Mouse (Mus musculus): ENCODE measurements around the gene Acad11.

Acad11 gene

DNA sequence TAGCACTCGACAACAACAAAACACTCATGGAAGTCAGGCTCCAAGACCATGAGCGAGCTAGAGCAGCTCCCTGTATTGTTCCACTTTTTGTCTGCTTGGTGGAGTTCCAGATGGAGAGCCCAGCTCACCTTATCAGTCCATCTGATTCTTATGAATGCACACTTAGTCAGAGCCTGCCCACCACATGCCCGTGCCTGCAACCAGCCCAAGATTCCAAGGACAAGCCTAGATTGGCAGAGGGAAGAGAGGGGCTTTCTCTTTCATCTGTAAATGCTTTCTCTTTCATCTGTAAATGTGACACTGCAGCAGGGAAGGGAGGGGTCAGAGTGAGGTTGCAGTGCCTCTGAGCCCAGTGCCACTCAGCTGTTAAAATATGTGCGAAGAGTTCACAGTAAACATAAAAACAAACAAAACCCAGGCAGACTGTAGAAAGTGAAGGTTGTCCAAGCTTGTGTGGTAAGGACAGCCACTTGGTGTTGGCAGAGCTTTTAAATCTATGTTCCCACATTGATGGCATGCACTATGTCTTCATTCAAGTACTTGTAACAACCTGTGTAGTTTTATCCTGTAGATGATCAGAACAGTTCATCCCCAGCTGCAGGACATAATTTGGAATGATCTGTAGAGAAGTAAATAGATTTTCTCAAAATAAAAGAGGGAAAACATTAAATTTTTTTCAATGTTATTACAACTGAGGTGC lies 22.7 kb downstream of the Acad11 start:
- no peak for DNase-seq

DNA sequence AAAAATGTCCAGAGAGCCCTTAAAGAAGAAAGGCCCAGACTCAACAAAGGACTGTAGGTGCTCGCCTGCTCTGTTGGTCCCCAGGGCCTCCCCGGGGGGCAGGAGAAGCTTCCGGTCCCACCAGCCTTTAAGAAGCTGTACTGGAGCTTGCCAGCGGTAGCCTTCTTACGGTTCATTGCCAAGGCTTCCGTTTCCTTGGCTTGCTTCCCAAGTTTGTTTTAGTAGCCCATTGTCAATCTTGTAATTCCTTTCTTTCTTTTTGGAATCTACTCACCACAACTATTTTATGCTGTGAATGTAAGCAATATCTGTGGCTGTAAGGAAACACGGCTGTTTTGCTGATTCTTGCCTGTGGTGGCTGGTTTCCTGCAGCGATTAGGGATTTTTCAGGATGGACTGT lies 25.4 kb downstream of the Acad11 start:
- no peak for DNase-seq

- DNase-seq = no peak
Measured at GRCm38 (mm10) chr9:104092945-104093344, 29.8 kb downstream of the Acad11 start.

DNA sequence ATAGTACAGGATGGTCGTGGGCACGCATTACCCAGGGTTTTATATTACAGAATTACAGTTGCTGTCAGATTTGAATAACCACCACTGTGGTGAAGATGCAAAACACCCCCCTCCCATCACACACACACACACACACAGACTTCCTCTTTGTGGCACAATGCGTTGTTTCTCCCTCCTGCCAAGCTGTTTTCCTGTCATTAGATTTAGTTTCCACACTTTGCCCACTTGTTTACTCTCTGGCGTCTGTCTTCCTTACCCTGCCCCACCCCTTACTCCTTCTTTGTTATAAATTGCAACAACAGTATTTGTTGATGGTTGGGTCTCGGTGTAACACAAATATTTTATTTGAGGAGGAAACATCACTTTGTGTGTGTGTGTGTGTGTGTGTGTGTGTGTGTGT lies 35.1 kb downstream of the Acad11 start:
- no peak for DNase-seq

DNA sequence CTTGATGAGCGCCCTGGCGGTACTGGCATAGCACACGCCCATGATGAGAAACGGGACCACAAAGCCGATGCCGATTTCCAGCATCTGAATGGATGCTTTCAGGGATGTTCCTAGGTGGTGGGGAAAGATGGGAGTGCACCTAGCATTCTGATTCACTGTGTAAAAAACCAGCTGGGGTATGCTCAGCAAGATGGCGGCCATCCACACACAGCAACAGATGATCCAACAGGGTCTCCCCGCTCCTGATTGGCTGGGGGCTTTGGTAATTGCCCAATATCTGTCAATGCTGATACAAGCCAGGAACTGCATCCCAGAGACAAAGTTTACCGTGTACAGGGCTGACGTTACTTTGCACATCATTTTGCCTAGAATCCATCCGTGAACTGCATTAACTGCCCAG lies 35.9 kb downstream of the Acad11 start:
- DNase-seq = no peak

DNA sequence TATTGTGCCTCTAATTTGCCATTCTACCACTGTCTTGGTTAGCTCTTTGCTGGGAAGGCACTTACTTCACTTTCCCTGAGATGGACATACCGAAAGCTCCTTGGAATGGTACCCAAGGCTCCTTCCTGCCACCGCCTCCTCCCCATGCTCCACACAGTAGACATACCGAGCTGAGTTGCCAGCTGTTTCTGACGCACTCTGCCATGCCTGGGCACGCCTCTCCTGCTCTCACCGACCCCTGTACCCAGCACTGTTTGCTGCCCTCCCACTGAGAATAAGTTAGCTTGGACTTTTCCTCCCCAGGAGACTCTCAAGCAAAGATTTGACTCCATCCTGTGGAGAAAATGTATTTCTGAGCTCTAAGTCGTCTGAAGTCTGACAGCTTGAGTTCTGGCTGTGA lies 37.6 kb downstream of the Acad11 start:
- no peak for DNase-seq

DNA sequence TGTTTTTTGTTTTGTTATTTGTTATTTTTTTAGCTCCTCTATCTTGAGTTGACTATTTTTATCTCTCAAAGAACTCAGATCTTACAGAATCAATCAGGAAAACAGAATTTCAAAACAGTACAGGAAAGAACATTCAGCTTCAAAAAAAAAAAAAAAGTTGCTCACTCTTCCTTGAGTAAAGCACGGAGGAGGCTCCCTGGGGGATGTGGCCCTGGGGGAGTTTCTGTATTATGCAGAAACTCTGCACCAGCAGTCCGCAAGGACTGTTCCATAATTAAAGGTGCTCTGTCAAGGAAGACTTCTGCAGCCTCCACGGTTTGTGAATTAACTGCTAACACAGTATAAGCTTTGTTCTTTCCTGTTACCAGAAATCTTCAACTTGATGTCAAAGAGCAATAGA lies 38.3 kb downstream of the Acad11 start:
- no peak for DNase-seq

DNA sequence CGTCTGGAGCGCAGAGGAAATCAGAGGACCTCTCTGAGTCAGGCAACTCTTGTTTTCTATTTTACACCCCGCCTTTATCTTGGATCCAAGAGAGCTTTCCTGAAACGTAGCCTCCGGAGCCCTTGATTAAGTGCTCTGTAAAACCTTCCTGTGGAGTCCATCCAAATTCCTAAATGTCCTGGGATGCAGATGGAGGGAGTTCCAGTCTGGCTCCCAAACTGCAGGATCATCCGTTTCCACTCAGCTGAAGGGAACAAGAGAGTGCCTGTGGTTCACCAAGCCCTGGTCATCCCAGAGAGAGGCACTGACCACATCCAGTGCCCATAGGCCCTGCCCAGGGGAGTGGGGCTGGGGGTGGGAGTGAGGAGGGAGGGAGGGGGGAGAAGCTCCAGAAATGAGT lies 39.1 kb downstream of the Acad11 start:
- DNase-seq = no peak

DNA sequence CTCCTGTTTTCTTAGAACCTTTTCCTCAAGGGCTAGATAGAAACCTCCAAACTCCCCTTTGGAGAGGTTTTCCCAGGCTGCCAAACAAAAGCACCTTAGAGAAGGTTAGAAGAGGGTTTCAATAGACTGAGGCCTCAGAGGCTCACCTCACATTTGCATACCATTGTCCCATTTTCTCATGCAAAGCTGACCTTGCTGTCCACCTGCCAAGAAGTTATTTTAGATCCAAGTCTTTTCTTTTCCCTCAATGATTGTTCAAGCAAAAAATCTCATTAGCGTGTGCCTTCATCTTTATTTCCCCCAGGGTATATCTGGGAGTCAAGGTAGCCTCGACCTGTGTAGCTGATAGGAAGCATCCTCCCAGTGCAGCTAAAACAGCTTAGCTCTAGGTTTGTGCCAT lies 39.7 kb downstream of the Acad11 start:
- DNase-seq = no peak

DNA sequence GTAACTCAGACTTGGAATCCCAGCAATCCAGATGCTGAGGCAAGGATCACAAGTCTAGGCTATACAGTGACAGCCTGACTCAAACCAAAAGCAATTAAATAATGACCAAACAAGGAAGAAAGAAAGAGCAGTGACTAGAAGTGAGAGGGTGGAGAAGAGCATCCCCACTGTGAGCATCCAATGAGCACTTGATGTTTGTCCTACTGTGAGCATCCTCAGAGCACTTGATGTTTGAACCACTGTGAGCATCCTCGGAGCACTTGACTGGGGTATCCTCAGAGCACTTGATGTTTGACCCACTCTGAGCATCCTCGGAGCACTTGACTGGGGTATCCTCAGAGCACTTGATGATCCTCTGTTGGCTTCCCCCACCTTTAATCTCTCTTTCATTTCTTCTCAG lies 41.8 kb downstream of the Acad11 start:
- DNase-seq = no peak

DNA sequence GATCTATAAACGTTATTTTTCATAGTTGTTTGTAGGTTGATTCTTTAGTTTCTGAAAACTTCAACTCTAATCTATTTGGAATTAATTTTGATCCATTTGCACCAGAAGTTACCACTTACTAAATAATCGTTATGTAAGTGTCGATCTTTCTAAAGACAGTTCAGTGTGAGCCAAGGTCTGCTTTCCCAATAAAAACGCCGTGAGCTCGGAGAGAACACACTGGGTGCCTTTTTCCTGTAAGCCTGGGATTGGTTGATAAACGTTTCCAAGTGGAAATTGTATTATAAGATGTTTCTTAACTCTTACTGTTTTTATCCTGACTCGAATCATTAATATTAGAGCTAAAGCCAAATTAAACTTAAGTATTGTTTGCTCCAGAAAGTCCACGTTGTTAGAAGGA lies 43.8 kb downstream of the Acad11 start:
- no peak for DNase-seq

DNA sequence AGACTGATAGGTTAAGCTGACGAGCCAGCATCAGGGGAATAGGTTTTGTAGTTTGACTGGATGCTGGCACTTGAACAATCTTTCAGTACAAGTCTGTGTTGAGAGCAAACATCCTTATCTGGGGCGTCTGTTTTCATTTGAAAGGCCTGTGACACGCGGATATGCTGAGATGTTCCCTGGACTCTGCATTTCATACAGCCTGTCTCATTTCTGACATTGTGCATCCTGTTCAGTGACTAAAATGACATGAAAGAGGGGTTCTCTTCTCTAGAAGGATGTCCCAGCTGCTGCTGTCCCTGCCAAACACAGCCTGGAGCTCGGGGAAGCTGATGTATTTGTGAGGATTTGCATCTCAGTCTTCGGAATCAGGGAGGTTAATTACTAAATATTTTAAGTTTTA lies 44.3 kb downstream of the Acad11 start:
- DNase-seq = no peak

DNA sequence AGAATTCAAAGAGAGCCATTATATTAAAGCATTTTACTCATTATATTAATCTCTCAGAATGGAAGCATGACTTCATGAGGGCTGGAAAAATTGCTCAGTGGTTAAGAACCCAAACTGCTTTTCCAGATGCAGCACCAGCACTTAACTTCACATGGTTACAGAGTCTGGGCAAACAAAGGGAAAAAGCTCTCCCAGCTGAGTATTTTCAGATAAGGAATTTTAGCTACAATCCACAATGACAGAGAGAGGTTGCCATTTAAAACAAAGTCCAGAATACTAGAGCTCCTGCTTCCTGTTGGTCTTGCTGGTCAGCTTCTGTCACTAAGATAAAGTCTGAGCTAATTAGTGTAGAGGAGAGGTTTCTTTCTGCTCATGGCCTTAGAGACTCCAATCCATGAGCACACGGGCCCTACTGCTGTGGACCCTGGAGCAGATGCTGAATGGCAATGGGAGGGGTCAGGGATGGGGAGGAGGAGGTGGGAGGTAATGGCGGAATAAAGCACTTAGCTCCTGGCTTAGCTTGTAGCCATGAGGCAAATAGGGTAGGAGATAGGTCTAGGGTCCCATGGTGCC lies 45.5 kb downstream of the Acad11 start:
- no peak for DNase-seq

GRCm38 (mm10) chr9:104109151-104109550 lies 46.0 kb downstream of the Acad11 start:
- no peak for DNase-seq

- DNase-seq = no peak
Measured at GRCm38 (mm10) chr9:104123101-104123500, 59.9 kb downstream of the Acad11 start.

GRCm38 (mm10) chr9:104123622-104124021 lies 60.4 kb downstream of the Acad11 start:
- DNase-seq = no peak

DNA sequence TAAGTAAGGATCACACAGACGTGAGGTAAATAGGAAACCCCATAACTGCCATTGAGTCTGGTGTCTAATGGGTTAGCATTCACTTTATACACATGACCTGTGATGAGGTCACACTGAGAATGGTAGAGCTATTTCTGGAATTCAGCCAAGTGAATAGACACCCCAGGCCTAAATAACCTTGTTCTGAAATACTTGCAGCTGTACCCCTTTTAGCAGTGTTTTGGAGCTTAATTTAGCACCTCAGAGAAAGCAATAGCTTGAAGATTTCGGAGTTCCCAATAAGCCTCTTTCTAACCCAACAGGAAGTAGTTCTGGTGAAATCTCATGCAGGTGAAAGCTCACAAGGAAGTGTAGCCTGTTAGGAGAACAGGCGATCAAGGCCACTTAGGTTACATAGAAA lies 63.7 kb downstream of the Acad11 start, which contains the start of gene Ackr4:
Ackr4 (minus strand) TSS at position 101 of the 400 bp plus-strand sequence.
- no peak for DNase-seq

DNA sequence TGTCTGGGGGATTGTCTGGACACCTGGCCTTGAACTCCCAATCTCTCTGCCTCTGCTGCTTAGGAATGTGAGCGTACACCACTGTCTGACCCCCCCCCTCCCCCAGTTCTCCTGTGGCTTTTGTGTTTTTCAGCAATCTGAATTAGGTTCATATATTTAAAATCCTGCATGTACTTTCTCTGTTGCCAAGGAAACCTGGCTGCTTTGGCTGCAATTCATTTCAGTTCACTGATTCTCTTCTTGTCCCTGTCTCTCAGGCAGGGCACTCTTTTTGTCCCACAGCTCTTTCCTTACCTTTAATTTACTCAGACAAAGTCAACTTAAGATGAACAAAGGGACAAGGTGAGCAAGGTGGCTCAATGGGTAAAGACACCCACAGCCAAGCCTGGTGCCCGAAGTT lies 64.9 kb downstream of the Acad11 start:
- DNase-seq = no peak

DNA sequence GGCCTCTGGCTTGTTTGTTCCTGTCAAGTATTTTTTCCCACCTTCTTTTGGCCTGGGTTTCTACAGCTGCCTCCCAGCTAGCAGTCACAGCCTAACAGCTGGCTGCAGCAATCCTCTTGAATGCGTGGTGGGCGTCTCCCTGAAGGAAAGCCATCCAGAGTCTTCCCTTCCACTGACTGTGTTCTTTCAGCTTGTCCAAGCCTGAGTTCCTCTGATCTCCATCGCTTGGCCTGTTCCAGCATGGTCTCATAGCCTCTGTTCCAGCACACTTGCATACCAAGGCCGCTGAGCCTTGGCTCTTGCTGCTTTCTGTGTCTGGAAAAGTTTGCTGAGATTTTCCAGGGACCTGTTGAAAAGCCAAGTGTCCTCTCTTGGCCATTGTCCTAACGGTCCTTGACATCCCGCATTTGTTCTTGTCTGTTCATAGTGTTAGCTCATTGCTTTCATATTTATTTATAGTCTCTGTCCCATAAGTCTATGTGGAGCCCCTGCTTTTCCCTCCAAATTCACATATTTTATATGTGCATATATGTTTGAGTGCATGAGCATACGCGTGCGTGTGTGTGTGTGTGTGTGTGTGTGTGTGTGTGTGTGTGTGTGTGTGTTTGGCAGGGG lies 67.1 kb downstream of the Acad11 start:
- no peak for DNase-seq

DNA sequence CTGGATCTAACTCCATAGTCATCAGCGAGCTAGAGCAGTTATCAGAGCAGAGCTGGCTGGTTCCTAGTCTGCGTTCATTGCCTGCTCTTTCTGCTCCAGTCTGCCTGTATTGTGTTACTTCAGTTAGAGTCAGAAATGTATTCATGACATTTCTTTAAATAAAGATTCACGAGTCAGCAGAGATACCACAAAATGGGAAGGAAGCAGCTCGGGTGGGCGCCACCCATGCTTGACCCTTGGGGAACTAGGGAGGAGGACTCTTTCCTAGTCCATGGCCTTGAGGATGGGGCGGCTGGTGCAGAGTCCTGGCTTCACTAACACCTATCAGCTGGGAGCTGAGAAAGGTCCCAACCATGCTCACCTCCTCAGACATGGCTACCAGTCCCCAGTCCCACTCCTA lies 77.2 kb downstream of the Acad11 start:
- DNase-seq = no peak

DNA sequence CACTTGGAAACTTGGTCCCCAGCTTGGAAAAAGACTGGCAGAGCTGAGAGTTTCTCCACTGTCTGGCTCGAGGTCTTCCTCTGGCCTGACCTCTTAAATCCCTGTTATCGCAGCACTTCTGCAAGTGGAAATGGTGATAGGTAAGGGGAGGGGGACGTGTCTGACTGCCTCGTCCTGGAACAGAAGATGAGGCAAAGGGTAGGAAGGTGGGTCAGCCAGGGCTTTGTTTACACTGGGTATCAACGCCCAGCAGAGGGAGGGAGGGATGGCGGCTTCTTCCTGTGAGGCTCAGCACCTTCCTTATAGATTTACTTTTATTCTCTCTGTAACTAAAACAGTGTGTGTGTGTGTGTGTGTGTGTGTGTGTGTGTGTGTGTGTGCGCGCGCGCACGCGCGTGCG lies 79.6 kb downstream of the Acad11 start:
- DNase-seq = no peak

DNA sequence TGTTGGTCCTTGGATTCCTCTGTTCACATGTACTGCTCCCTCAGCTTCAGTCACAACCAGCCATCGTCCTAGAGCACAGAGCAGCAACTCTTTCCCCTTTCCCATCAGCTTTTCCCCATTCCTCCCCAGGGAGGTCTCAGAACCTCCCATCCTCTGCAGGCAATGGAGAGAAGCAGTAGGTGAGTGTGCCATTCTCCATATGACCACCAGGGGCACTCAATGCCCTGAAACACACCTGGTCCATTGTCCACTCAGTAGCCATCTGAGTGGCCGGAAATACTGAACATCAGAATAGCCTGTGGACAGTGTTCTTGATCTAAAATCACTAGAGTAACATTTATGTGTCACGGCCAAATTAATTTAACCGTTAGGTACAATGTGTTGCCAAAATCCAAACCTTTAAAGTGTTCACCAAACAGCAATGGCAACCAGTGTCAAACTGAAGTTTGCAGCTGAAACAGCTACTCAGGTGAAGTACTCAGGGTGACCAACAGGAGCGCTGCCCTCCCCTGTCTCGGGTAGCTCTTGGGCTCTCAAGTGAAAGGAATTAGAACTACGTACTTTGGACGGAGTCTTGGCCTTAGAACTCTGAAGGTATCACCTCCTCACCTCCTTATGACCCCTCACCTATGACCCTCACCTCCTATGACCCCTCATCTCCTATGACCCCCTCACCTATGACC lies 81.3 kb downstream of the Acad11 start:
- no peak for DNase-seq

- DNase-seq = no peak
Measured at GRCm38 (mm10) chr9:104146683-104147082, 83.5 kb downstream of the Acad11 start.

- no peak for DNase-seq
Measured at GRCm38 (mm10) chr9:104148969-104149368, 85.8 kb downstream of the Acad11 start.
